Mouse (Mus musculus): ENCODE data around the gene Vinac1. TPM values are rescaled to one million over a fixed set of nuclear protein-coding genes. Genes with fewer than 3 reads are reported as not detected.

Vinac1 gene
- polyA plus RNA-seq (2017; shearing (Covaris generic)) = under 1 TPM in 1 of 2 experiments, not detected in 1; 0.41 TPM

GRCm38 (mm10) chr2:129047811-129048210, at the start of gene Vinac1:
Vinac1 (minus strand) TSS chr2:129048172.

GRCm38 (mm10) chr2:129065437-129066282, 17.7 kb upstream of the Vinac1 start, which contains the start of gene Ttl:
Ttl (plus strand) TSS chr2:129065942.

Other genes starting within 250 kb of the Vinac1 start
- gene Tmem87b, start 230.1 kb downstream of the Vinac1 start, polyA plus RNA-seq (2017; shearing (Covaris generic)) = 10 to 100 TPM; 16.1 to 19.0 TPM
- under 1 TPM in 1 of 2 experiments, not detected in 1; 0.29 TPM for gene Fbln7, start 185.2 kb downstream of the Vinac1 start, polyA plus RNA-seq (2017; shearing (Covaris generic))
- 10 to 100 TPM in 1 of 2 experiments, 1 to 10 TPM in 1; 6.5 to 11.7 TPM for gene Zc3h8, start 104.1 kb downstream of the Vinac1 start, polyA plus RNA-seq (2017; shearing (Covaris generic))
- 10 to 100 TPM in 1 of 2 experiments, 1 to 10 TPM in 1; 6.9 to 12.3 TPM for gene Zc3h6, start 80.8 kb downstream of the Vinac1 start, polyA plus RNA-seq (2017; shearing (Covaris generic))
- gene Gm10762, start 80.4 kb downstream of the Vinac1 start, polyA plus RNA-seq (2017; shearing (Covaris generic)) = 1 to 10 TPM; 4.5 to 5.3 TPM
- gene Ttl, start 17.8 kb upstream of the Vinac1 start, polyA plus RNA-seq (2017; shearing (Covaris generic)) = 1 to 10 TPM; 2.4 TPM
- gene Polr1b, start 52.8 kb upstream of the Vinac1 start, polyA plus RNA-seq (2017; shearing (Covaris generic)) = 10 to 100 TPM; 19.9 to 21.4 TPM
- 10 to 100 TPM; 17.5 to 22.3 TPM for gene Chchd5, start 81.5 kb upstream of the Vinac1 start, polyA plus RNA-seq (2017; shearing (Covaris generic))
- 10 to 100 TPM; 52.8 to 55.2 TPM for gene Slc20a1, start 150.6 kb upstream of the Vinac1 start, polyA plus RNA-seq (2017; shearing (Covaris generic))
- 1 to 10 TPM; 9.4 TPM for gene Ckap2l, start 249.0 kb upstream of the Vinac1 start, polyA plus RNA-seq (2017; shearing (Covaris generic))